Mouse (Mus musculus): ENCODE results near the gene Trappc3l. TPM values are rescaled to one million over a fixed set of nuclear protein-coding genes. Genes with fewer than 3 reads are reported as not detected.

Trappc3l gene
- polyA plus RNA-seq, 1 experiment from 2014 or later: not detected

DNA sequence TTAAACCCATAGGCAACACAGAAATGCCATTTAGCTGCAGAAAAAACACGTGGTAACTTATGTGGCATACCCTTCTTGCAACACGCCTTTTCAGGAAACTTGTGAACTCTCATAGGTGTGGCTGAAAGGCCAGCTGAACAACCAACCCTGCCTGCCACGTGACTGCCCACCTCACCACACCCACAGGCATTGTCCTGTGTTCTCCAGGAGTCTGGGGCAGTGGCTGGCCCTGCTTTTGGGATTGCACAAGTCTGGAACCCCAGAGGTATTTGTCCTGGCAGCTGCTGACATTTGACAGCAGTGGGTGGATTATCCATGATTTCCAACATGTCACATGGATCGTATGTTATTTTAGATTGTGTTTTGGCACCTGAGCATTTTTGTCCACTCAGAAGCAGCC lies 102.4 kb downstream of the Trappc3l start:
- H3K36me3 ChIP-seq: no peaks in the 10 kb centered on the region
- H3K27ac ChIP-seq: no peak overlapping the region
- no peaks in the 10 kb centered on the region for H3K4me1 ChIP-seq
- no peak overlapping the region for H3K4me3 ChIP-seq (replicated peaks)
- no peaks in the 10 kb centered on the region for H3K27me3 ChIP-seq
- ATAC-seq (replicated peaks; ENCODE audit: low FRiP score): no peak
- H3K9ac ChIP-seq: no peak overlapping the region
- H3K4me2 ChIP-seq: no peak overlapping the region
- H3K9me3 ChIP-seq (replicated peaks): no peaks in the 10 kb centered on the region
- WGBS: 71% methylated on average over 4 of the region's 4 CpGs

DNA sequence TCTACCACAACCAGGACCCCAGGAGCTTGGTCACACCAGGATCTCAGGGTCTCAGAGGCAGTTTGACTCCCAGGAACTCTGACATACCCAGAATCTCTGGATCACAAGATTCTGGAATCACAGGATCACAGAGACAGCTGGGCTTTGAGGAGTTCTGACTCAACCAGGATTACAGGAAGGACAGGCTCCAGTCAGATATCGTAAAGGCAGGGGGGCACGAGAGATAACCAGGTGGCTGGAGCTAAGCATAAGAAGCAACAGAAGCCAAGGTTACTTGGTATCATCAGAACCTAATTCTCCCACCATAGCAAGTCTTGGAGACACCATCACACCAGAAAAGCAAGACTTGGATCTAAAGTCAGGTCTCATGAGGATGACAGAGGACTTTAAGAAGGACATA lies 104.3 kb downstream of the Trappc3l start:
- H3K27ac ChIP-seq: no peak overlapping the region
- no peaks in the 10 kb centered on the region for H3K9me3 ChIP-seq (replicated peaks)
- H3K36me3 ChIP-seq: no peaks in the 10 kb centered on the region
- H3K27me3 ChIP-seq: no peaks in the 10 kb centered on the region
- ATAC-seq (replicated peaks; ENCODE audit: low FRiP score): no peak
- 88% methylated on average over 2 of the region's 2 CpGs for WGBS
- H3K9ac ChIP-seq: no peak overlapping the region
- H3K4me3 ChIP-seq (replicated peaks): no peak overlapping the region
- H3K4me1 ChIP-seq: no peaks in the 10 kb centered on the region
- H3K4me2 ChIP-seq: no peak overlapping the region

DNA sequence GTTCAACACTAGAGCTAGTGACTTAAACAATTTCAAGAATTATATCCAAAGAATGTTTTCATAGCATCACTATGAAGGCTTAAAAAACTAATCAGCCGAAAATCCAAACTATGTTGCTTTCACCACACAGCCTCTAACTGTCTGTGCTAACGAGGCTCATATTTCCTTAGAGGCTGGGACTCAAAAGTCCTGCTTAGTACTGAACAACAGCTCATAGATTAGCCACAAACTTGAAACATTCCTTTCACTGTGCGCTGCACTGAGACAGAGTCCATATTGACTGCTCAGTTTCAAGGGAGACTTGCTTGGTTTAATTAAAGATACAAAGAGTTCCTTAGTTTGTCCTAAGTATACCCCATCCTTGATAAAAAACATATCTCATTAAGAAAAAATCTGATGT lies 112.4 kb downstream of the Trappc3l start:
- Histone ChIP-seq H3K27ac (no peak overlapping the region), H3K9ac (no peak overlapping the region), H3K4me3 (replicated peaks) (no peak overlapping the region), H3K27me3 (peaks cover 3% of the 10 kb centered on the region; the same call in 1 of the 2 replicates), H3K4me1 (peaks cover 6% of the 10 kb centered on the region), H3K9me3 (replicated peaks) (no peaks in the 10 kb centered on the region), H3K4me2 (no peak overlapping the region), H3K36me3 (peaks cover 7% of the 10 kb centered on the region)
- 37% methylated on average over 3 of the region's 3 CpGs for WGBS
- ATAC-seq (replicated peaks; ENCODE audit: low FRiP score): peak; percentile 65

DNA sequence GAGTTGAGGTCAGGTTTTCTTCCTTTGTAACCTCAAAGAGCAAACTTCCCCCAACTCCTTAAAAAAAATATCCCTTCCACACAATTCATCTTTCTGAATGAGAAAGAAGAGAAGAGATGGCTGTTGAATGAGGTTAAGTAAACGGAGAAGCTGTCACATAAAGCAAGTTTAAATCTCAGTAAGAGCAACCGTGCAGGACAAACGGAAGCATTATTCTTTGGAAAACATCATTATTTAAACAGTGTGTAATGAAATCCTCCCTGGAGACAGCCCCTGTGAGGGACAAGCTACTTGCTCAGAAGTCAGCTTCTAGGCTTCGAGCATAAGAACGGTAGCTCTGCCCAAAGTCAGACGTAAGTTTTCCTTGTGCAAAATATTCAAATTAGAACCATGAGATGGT lies 113.1 kb downstream of the Trappc3l start:
- WGBS: 16% methylated on average over 6 of the region's 6 CpGs
- Histone ChIP-seq H3K4me2 (no peak overlapping the region), H3K27ac (peak overlapping the region; percentile 19; the same call in 1 of the 2 replicates), H3K9me3 (replicated peaks) (no peaks in the 10 kb centered on the region), H3K4me3 (replicated peaks) (no peak overlapping the region), H3K27me3 (peaks cover 3% of the 10 kb centered on the region; the same call in 1 of the 2 replicates), H3K4me1 (peaks cover 6% of the 10 kb centered on the region), H3K9ac (no peak overlapping the region), H3K36me3 (peaks cover 7% of the 10 kb centered on the region)
- peak; percentile 52; the same call in 1 of the 2 replicates for ATAC-seq (replicated peaks; ENCODE audit: low FRiP score)

DNA sequence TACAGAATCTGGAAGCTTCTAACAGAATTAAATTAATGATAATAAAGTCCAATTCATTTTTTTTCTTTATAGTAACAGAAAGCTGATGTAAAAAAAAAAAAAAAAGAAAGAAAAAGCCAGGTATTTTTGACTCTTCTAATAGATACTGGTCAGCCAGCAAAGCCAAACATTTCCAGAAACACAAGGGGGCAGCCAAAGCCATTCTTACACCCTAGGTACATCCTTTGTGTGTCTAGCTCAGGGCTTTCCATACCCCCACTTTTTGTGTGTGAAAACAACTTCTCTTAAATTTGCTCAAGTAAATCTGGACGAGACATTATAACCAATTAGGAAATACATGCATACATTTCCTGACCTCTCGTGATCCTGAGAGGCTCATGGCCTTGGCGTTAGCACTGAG lies 114.4 kb downstream of the Trappc3l start:
- no peak for ATAC-seq (replicated peaks; ENCODE audit: low FRiP score)
- peaks cover 17% of the 10 kb centered on the region for H3K4me1 ChIP-seq
- H3K4me2 ChIP-seq: no peak overlapping the region
- peaks cover 3% of the 10 kb centered on the region; the same call in 1 of the 2 replicates for H3K27me3 ChIP-seq
- H3K9ac ChIP-seq: no peak overlapping the region
- no peak overlapping the region for H3K4me3 ChIP-seq (replicated peaks)
- no peaks in the 10 kb centered on the region for H3K9me3 ChIP-seq (replicated peaks)
- peaks cover 7% of the 10 kb centered on the region for H3K36me3 ChIP-seq
- WGBS: 72% methylated on average over 3 of the region's 3 CpGs
- H3K27ac ChIP-seq: no peak overlapping the region

DNA sequence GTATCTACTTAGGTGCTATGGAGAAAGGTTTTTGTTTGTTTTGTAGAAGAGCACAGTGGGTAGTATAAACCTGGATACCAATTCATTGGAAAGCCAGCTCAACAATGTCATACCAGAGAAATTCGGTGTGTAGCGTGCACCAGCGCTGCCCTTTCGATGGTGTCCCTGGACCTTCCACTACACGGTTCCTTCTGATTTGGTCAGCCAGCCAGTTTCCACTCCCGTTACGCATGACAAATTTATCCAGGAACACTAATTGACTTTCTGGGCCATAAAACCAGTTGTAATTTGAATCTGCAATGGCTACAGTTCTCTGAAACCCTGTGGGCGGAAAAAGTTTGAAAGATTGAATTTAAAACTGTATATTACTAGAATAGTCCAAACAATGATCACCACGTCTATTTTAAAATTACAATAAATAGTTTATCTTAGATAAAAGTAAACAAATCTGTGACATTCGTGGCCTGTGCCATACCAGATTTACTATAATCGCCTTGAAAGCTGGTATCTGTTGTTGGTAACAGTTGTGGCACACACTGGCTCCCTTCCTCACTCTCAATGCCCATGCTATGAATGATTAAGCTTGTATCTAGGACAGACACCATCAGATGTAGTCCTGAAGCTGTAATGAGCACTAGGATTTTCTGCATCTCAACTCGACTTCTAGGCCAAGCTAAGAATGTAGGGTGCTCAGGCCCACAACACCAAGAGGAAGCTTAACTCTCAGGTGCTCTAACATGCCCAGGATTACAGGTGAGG lies 118.6 kb downstream of the Trappc3l start:
- Histone ChIP-seq H3K4me3 (replicated peaks) (no peak overlapping the region), H3K9ac (no peak overlapping the region), H3K36me3 (peaks cover 13% of the 10 kb centered on the region), H3K4me2 (no peak overlapping the region), H3K9me3 (replicated peaks) (no peaks in the 10 kb centered on the region), H3K27ac (peak overlapping the region; percentile 48; the same call in 1 of the 2 replicates), H3K27me3 (peaks cover 3% of the 10 kb centered on the region; the same call in 1 of the 2 replicates), H3K4me1 (peaks cover 11% of the 10 kb centered on the region)
- 43% methylated on average over 12 of the region's 12 CpGs for WGBS
- ATAC-seq (replicated peaks; ENCODE audit: low FRiP score): peak; percentile 86

Other genes starting within 250 kb of the Trappc3l start
- not detected in 2 replicates for gene Sult3a1, start 179.9 kb upstream of the Trappc3l start, polyA plus RNA-seq (2015; fragmentation: Nextera tagmentation; extraction: Ambion mirVana)
- gene Rsph4a, start 132.5 kb upstream of the Trappc3l start, polyA plus RNA-seq (2015; fragmentation: Nextera tagmentation; extraction: Ambion mirVana): 0.05 and 0.14 TPM in 2 replicates
- 21.5 and 21.9 TPM in 2 replicates for gene Zup1, start 86.3 kb upstream of the Trappc3l start, polyA plus RNA-seq (2015; fragmentation: Nextera tagmentation; extraction: Ambion mirVana)
- gene Rwdd1, start 18.0 kb upstream of the Trappc3l start, polyA plus RNA-seq (2015; fragmentation: Nextera tagmentation; extraction: Ambion mirVana): 121 and 133 TPM in 2 replicates
- gene Calhm4, start 6.7 kb downstream of the Trappc3l start, polyA plus RNA-seq (2015; fragmentation: Nextera tagmentation; extraction: Ambion mirVana): not detected in 2 replicates
- 0.39 and 0.74 TPM in 2 replicates for gene Calhm5, start 58.9 kb downstream of the Trappc3l start, polyA plus RNA-seq (2015; fragmentation: Nextera tagmentation; extraction: Ambion mirVana)
- gene Calhm6, start 90.4 kb downstream of the Trappc3l start, polyA plus RNA-seq (2015; fragmentation: Nextera tagmentation; extraction: Ambion mirVana): 0.75 and 0.90 TPM in 2 replicates
- gene Dse, start 170.1 kb downstream of the Trappc3l start, polyA plus RNA-seq (2015; fragmentation: Nextera tagmentation; extraction: Ambion mirVana): 22.2 and 23.5 TPM in 2 replicates
- gene Tspyl1, start 244.6 kb downstream of the Trappc3l start, polyA plus RNA-seq (2015; fragmentation: Nextera tagmentation; extraction: Ambion mirVana): 64.8 and 67.1 TPM in 2 replicates

Data from kidney, embryonic 15.5 days (tissue).